Mouse (Mus musculus): ENCODE measurements at regions not wholly inside any gene's neighbourhood (a gene's known extent, or its start where the extent isn't known, plus 50 kb on each side); places are given as distances from the start of the nearest gene placed in this dataset.

- no peak for TF ChIP-seq CTCF (IDR thresholded peaks at IDR 0.05; ENCODE audit: extremely low read depth, insufficient read depth, low read length)
- no peak for TF ChIP-seq POLR2A (IDR thresholded peaks at IDR 0.05; ENCODE audit: extremely low read depth, insufficient read depth, low read length)
Observed at GRCm38 (mm10) chr1:47448737-47449489, 556.3 kb upstream of the Slc39a10 start.
